Mouse (Mus musculus): ENCODE measurements around the gene Zfyve9. TPM values are rescaled to one million over a fixed set of nuclear protein-coding genes. Genes with fewer than 3 reads are reported as not detected.

The Zfyve9 gene
- polyA plus RNA-seq, 1 experiment = 6.5 TPM

DNA sequence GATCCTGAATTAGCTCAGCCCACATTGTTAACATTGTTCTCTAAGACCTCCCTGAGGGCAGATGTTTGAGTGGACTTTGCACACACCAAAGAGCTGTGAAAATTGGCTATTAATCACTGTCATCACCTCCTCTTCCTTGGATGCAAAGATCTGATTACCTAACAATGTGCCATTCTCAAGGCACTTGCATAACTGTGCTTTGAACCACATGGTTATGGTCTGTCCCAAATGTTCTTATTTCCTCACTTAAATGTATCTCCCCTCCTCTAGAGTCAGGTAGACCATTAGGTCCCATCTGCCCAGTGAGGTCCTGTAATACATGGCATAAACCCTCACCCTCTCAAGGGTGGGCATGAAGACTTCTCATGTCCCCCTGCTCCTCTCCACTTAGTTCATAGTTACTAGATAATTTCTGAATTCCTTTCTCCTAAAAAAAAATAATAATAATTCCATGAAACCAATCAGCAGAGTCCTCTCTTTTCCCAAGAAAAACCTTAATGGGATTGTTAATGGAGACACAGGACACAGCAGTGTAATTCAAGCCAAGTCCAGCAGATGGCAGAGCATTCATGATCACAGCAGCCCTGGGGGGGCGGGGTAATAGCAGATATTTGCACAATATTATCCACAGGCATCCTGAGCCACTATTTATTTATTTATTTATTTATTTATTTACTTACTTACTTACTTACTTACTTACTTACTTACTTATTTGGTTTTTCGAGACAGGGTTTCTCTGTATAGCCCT is 17.7 kb upstream of the Zfyve9 start:
- WGBS = 49% methylated on average over 2 of the region's 2 CpGs

DNA sequence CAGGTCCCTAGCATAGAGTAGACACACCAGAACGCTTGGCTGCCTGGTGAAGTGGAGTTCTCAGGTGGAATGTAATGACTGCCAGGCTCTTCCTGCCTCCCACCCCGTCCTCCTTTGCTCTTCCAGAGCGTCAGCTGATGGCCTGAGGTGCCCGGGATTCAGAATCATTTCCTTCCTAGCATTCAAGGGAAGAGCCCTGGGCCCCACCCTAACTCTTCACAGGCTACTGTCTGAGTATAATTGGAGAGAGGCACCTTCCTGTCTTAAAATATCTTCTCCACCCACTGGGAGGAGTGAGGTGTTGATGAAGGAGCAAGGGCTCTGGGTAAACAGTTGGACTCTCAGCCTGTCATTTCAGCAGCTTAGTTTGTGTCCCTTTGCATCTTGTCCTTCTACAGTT is 16.1 kb upstream of the Zfyve9 start:
- 39% methylated on average over 4 of the region's 4 CpGs for WGBS
- TF ChIP-seq POLR2A (IDR thresholded peaks at IDR 0.05; ENCODE audit: low read depth, low read length) (no peak), CTCF (conservative IDR thresholded peaks at IDR 0.05; ENCODE audit: insufficient read depth, insufficient read length, low read depth, low read length) (no peak)
- H3K27me3 ChIP-seq (replicated peaks; ENCODE audit: control insufficient read depth, insufficient read depth, low read length) = no peaks in the 10 kb centered on the region
- peak; percentile 58 for DNase-seq
- H3K27ac ChIP-seq (ENCODE audit: insufficient read depth, low read depth, low read length) = peak overlapping the region; percentile 59; the same call in 1 of the 2 replicates
- no peak overlapping the region for H3K4me3 ChIP-seq (ENCODE audit: insufficient read depth, low read depth, low read length)
- H3K4me1 ChIP-seq (ENCODE audit: control insufficient read depth, insufficient read depth, low read length) = no peaks in the 10 kb centered on the region
- no peaks in the 10 kb centered on the region for H3K36me3 ChIP-seq (ENCODE audit: control insufficient read depth, insufficient read depth, low read length)

More for the DNA sequence above, 17.7 kb upstream of the Zfyve9 start:
- H3K4me1 ChIP-seq (ENCODE audit: control insufficient read depth, insufficient read depth, low read length) = no peaks in the 10 kb centered on the region
- TF ChIP-seq POLR2A (IDR thresholded peaks at IDR 0.05; ENCODE audit: low read depth, low read length) (no peak), CTCF (conservative IDR thresholded peaks at IDR 0.05; ENCODE audit: insufficient read depth, insufficient read length, low read depth, low read length) (peak; percentile 76)
- H3K27me3 ChIP-seq (replicated peaks; ENCODE audit: control insufficient read depth, insufficient read depth, low read length) = no peaks in the 10 kb centered on the region
- H3K4me3 ChIP-seq (ENCODE audit: insufficient read depth, low read depth, low read length) = no peak overlapping the region
- H3K36me3 ChIP-seq (ENCODE audit: control insufficient read depth, insufficient read depth, low read length) = no peaks in the 10 kb centered on the region
- peak; percentile 79 for DNase-seq
- no peak overlapping the region for H3K27ac ChIP-seq (ENCODE audit: insufficient read depth, low read depth, low read length)

- H3K27ac ChIP-seq (ENCODE audit: insufficient read depth, low read depth, low read length) = no peak overlapping the region
- H3K4me1 ChIP-seq (ENCODE audit: control insufficient read depth, insufficient read depth, low read length) = no peaks in the 10 kb centered on the region
- H3K4me3 ChIP-seq (ENCODE audit: insufficient read depth, low read depth, low read length) = no peak overlapping the region
- TF ChIP-seq CTCF (conservative IDR thresholded peaks at IDR 0.05; ENCODE audit: insufficient read depth, insufficient read length, low read depth, low read length) (no peak), POLR2A (IDR thresholded peaks at IDR 0.05; ENCODE audit: low read depth, low read length) (no peak)
- H3K27me3 ChIP-seq (replicated peaks; ENCODE audit: control insufficient read depth, insufficient read depth, low read length) = no peaks in the 10 kb centered on the region
- no peaks in the 10 kb centered on the region for H3K36me3 ChIP-seq (ENCODE audit: control insufficient read depth, insufficient read depth, low read length)
- 59% methylated on average over 1 of the region's 1 CpGs for WGBS
- no peak for DNase-seq
Observed at GRCm38 (mm10) chr4:108793941-108794340, 13.3 kb upstream of the Zfyve9 start.

- no peaks in the 10 kb centered on the region for H3K4me1 ChIP-seq (ENCODE audit: control insufficient read depth, insufficient read depth, low read length)
- no peak overlapping the region for H3K27ac ChIP-seq (ENCODE audit: insufficient read depth, low read depth, low read length)
- TF ChIP-seq POLR2A (IDR thresholded peaks at IDR 0.05; ENCODE audit: low read depth, low read length) = no peak
- TF ChIP-seq CTCF (conservative IDR thresholded peaks at IDR 0.05; ENCODE audit: insufficient read depth, insufficient read length, low read depth, low read length) = no peak
- 68% methylated on average over 1 of the region's 1 CpGs for WGBS
- no peak overlapping the region for H3K4me3 ChIP-seq (ENCODE audit: insufficient read depth, low read depth, low read length)
- DNase-seq = no peak
- H3K36me3 ChIP-seq (ENCODE audit: control insufficient read depth, insufficient read depth, low read length) = no peaks in the 10 kb centered on the region
- no peaks in the 10 kb centered on the region for H3K27me3 ChIP-seq (replicated peaks; ENCODE audit: control insufficient read depth, insufficient read depth, low read length)
Observed at GRCm38 (mm10) chr4:108790507-108790906, 9.9 kb upstream of the Zfyve9 start.

- WGBS = 71% methylated on average over 6 of the region's 6 CpGs
- no peaks in the 10 kb centered on the region for H3K36me3 ChIP-seq (ENCODE audit: control insufficient read depth, insufficient read depth, low read length)
Observed at GRCm38 (mm10) chr4:108789258-108789936, 8.8 kb upstream of the Zfyve9 start.

GRCm38 (mm10) chr4:108782421-108783085 is 2.0 kb upstream of the Zfyve9 start:
- Histone ChIP-seq H3K4me3 (ENCODE audit: insufficient read depth, low read depth, low read length) (no peak overlapping the region), H3K4me1 (ENCODE audit: control insufficient read depth, insufficient read depth, low read length) (peaks cover 7% of the 10 kb centered on the region; the same call in 1 of the 2 replicates), H3K36me3 (ENCODE audit: control insufficient read depth, insufficient read depth, low read length) (no peaks in the 10 kb centered on the region), H3K27ac (ENCODE audit: insufficient read depth, low read depth, low read length) (no peak overlapping the region), H3K27me3 (replicated peaks; ENCODE audit: control insufficient read depth, insufficient read depth, low read length) (no peaks in the 10 kb centered on the region)
- WGBS = 50% methylated on average over 8 of the region's 8 CpGs
- TF ChIP-seq POLR2A (IDR thresholded peaks at IDR 0.05; ENCODE audit: low read depth, low read length) (no peak), CTCF (conservative IDR thresholded peaks at IDR 0.05; ENCODE audit: insufficient read depth, insufficient read length, low read depth, low read length) (no peak)
- no peak for DNase-seq

More at GRCm38 (mm10) chr4:108789258-108789936, 8.8 kb upstream of the Zfyve9 start:
- Histone ChIP-seq H3K4me1 (ENCODE audit: control insufficient read depth, insufficient read depth, low read length) (no peaks in the 10 kb centered on the region), H3K27me3 (replicated peaks; ENCODE audit: control insufficient read depth, insufficient read depth, low read length) (no peaks in the 10 kb centered on the region), H3K4me3 (ENCODE audit: insufficient read depth, low read depth, low read length) (no peak overlapping the region), H3K27ac (ENCODE audit: insufficient read depth, low read depth, low read length) (no peak overlapping the region)
- TF ChIP-seq POLR2A (IDR thresholded peaks at IDR 0.05; ENCODE audit: low read depth, low read length) (no peak), CTCF (conservative IDR thresholded peaks at IDR 0.05; ENCODE audit: insufficient read depth, insufficient read length, low read depth, low read length) (no peak)
- no peak for DNase-seq

Data from kidney, adult 2 months (tissue).